Mouse (Mus musculus): ENCODE data around the gene Syngr2. TPM values are rescaled to one million over a fixed set of nuclear protein-coding genes. Genes with fewer than 3 reads are reported as not detected.

The Syngr2 gene
- polyA plus RNA-seq, 1 experiment from 2014 or later: 14.6 TPM

Other genes with a start within 250 kb of the Syngr2 start
- gene Tnrc6c, start 155.4 kb upstream of the Syngr2 start, polyA plus RNA-seq (2015; fragmentation: Nextera tagmentation; extraction: Ambion mirVana): 24.9 and 27.3 TPM in 2 replicates
- 0.75 and 1.5 TPM in 2 replicates for gene Tmc8, start 27.6 kb upstream of the Syngr2 start, polyA plus RNA-seq (2015; fragmentation: Nextera tagmentation; extraction: Ambion mirVana)
- 5.3 TPM in 2 replicates for gene Tmc6, start 27.5 kb upstream of the Syngr2 start, polyA plus RNA-seq (2015; fragmentation: Nextera tagmentation; extraction: Ambion mirVana)
- gene 6030468B19Rik, start 12.0 kb upstream of the Syngr2 start, polyA plus RNA-seq (2015; fragmentation: Nextera tagmentation; extraction: Ambion mirVana): not detected in 2 replicates
- gene Gm20708, start within 50 bp of the Syngr2 start, polyA plus RNA-seq (2015; fragmentation: Nextera tagmentation; extraction: Ambion mirVana): 0.70 and 0.74 TPM in 2 replicates
- gene Afmid, start 16.3 kb downstream of the Syngr2 start, polyA plus RNA-seq (2015; fragmentation: Nextera tagmentation; extraction: Ambion mirVana): 4.2 and 4.9 TPM in 2 replicates
- gene Tk1, start 16.4 kb downstream of the Syngr2 start, polyA plus RNA-seq (2015; fragmentation: Nextera tagmentation; extraction: Ambion mirVana): 25.3 and 26.0 TPM in 2 replicates
- 56.0 and 57.4 TPM in 2 replicates for gene Birc5, start 39.6 kb downstream of the Syngr2 start, polyA plus RNA-seq (2015; fragmentation: Nextera tagmentation; extraction: Ambion mirVana)
- not detected in 2 replicates for gene Tmem235, start 51.1 kb downstream of the Syngr2 start, polyA plus RNA-seq (2015; fragmentation: Nextera tagmentation; extraction: Ambion mirVana)
- 3.2 and 3.3 TPM in 2 replicates for gene Tha1, start 63.8 kb downstream of the Syngr2 start, polyA plus RNA-seq (2015; fragmentation: Nextera tagmentation; extraction: Ambion mirVana)
- 8.3 and 8.8 TPM in 2 replicates for gene Socs3, start 160.4 kb downstream of the Syngr2 start, polyA plus RNA-seq (2015; fragmentation: Nextera tagmentation; extraction: Ambion mirVana)
- gene Pgs1, start 176.6 kb downstream of the Syngr2 start, polyA plus RNA-seq (2015; fragmentation: Nextera tagmentation; extraction: Ambion mirVana): 47.4 and 47.6 TPM in 2 replicates

All from hindbrain, embryonic 13.5 days (tissue).